Mouse (Mus musculus): ENCODE results near the gene Exoc4.

The Exoc4 gene

DNA sequence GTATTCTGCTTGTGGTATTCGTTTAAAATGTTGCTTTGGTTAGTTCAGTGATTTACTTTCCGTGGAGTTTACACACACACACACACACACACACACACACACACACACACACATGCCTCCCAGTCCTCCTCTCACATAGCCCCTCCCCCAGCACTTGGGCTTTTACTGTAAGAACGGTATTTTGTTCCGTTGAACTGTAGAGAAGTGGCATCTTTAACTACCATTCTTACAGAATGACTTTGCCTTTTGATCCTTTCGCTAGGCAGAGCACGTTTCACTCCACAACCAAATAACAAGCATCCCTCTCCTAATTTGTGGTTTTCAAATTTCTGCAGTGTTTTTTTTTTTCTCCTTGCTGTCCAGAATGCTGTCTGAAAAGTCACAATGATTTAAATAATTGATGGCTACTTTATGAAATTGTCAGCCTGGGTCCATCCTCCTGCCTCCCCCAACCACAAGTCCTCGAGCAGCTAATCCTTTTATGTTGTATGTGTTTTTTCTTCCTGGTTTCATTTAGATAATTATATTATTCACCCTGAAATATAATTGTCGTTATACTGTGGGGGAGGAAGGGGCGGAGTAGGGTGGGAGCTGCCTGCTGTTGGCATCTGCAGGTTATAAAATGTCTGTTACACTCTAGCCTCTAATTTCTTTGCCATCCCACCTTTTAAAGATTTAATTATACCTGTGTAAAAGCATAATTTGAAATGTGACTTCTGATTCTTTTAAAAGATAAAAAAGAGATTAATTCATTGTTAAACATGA lies 523.8 kb downstream of the Exoc4 start:
- DNase-seq, result no peak

GRCm38 (mm10) chr6:33792604-33793003 lies 543.7 kb downstream of the Exoc4 start:
- DNase-seq, result peak; percentile 8

GRCm38 (mm10) chr6:33801254-33801653 lies 552.4 kb downstream of the Exoc4 start:
- no peak for DNase-seq

GRCm38 (mm10) chr6:33803481-33804098 lies 554.7 kb downstream of the Exoc4 start:
- no peak for DNase-seq

GRCm38 (mm10) chr6:33804775-33805174 lies 555.9 kb downstream of the Exoc4 start:
- DNase-seq, result peak; percentile 51

DNA sequence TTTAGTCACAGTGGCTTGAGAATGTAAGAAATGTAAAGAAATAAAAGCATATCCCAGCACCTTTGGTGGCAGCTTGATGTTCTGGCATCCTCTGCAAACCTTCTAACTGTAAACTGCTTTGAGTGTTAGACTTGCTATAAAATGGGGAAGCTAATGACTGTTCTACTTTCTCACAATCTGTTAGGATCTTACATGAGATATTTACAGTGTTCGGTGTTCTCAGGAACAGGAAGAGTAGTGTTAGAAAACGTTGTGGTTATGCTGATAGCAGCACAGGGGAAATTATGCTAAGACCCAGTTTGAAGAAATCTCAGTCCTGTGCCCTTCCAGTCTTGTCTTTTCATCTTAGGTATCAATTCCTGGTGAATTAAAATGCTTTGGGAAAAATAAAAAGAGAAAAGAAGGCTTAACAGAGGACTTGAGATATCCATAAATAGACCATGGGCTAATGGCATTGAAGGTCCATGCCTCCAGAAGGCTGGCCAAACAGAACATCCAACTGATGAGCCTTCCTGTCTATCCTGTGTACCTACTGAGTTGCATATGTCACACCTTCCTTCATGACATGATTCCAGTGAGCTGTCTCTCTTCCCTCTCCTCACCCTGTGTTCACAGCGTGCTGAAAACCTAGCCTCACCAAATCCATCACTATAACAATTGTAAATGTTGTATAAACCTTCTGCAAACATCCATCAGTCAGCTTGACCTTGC lies 557.3 kb downstream of the Exoc4 start:
- no peak for DNase-seq

DNA sequence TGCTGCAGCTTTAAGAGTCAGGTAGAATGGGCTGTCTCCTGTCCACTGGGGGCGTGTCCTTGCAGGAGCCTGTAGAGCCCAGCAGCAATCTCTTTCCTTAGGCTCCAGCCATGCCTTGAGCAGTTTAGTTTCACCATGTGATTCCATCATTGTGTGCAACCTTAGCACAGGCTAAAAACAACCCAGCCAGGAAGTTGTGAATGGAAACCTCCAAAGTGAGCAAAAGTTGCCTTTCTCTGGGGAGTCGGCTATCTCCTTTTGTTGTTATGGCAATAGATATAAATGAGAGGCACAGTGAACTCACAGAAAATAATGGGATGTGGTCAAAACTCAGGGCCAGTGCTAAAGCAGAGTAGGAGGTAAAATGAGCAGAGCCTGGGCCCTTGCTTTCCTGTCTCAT lies 565.5 kb downstream of the Exoc4 start:
- DNase-seq, result no peak

DNA sequence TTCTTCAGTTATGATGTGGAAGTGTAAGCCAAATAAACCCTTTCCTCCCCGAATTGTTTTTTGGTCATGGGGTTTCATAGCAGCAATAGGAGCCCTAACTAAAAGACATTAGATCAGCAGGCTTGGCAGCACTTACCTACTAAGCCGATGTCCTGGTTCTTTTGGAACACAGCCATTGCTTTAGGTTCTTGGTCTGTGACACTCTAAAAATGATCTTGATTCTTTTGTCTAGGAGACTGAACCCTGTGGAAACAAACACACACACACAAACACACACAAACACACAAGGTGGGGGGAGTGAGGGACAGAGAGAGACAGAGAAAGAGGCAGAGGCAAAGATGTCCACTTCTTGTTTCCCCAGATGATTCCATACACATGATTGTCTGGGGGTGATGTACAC lies 574.3 kb downstream of the Exoc4 start:
- DNase-seq, result no peak

- DNase-seq, result peak; percentile 20
These were observed 575.0 kb downstream of the Exoc4 start for GRCm38 (mm10) chr6:33823777-33824302.

GRCm38 (mm10) chr6:33828499-33828898 lies 579.6 kb downstream of the Exoc4 start:
- no peak for DNase-seq

DNA sequence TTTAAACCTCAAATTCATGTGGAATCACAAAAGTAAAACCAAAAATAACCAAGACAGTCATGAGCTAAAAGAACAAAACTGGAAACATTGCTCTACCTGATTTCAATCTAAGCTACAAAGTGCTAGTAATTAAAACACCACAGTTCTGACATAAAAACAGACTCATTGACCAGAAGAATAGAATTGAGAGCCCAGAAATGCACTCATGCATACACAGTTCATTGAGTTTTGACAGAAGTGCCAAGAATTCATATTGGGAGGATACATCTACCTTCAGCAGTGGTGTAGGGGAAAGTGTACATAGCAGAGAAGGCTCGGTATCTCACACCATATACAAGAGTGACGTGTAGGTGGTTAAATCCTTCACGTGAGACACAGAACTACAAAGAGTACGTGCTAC lies 580.4 kb downstream of the Exoc4 start:
- DNase-seq, result no peak

DNA sequence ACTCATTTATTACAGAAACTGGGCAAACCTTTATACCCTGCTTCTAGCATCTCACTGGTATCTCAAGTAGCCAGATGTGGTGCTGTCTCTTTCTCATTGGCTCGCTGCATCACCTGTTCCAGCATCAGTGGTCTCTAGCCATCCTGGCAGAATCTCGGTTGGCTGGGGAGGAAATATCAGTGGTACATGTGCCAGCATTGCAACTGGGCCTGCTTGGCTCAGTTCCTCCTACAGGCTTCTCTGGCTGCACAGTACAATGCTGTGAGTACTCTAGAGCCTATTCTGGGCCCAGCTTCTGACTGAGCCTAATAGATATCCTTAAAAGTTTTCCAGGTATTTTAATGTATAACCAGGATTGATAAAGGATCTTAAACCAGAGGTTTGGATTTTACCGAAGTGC lies 582.4 kb downstream of the Exoc4 start:
- DNase-seq, result no peak

DNA sequence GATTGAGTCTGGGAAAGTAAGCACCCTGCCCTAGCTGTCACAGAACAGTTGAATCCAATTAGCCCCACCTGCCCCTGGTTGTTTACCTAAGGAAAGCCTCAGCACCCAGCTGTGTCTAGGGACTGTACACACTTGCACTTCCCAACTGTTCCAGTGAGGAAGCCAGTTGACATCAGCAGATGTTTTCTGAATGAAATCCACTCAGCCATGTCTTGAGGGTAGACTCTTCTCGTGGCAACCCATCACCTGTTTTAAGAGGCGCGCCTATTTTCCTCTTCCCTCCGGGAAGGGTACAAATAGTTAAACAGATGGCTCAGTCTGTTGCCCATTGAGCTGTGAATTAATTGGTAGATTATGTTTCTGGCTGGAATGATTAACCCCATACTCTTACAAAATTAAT lies 584.1 kb downstream of the Exoc4 start:
- no peak for DNase-seq

DNA sequence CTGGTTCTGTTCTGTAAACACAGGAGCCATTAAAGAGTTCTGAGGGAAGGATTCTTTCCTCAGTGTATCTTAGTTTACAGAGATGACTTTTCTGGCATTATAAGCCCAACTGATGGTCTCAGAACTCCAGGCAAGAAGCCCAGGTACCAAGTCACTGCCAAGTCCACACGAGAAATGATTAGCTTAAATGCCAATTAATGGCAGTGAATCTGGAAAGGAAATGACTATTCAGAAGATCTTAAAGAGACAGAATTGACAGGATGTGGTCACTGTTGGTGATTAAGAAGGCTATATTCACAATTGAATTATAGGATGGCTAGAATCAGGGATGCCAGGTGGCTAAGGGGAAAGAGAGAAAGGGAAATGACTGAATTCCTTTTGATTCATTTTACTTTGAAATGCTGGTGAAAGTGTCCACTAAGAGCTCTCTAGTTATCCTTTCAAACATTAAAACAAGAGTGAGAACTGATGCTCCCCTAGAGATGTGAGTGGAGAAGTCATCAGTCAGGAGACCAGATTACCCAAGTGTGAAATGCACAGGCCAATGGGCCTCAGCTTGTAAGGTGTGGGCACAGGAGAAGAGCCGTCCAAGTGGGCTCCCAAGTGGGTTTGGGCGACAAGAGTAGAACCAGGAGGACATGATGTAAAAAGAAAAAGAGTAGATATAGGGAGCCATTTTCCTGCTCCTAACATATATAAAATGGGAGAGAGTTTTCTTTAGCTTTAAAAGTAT lies 587.3 kb downstream of the Exoc4 start:
- DNase-seq, result no peak

DNA sequence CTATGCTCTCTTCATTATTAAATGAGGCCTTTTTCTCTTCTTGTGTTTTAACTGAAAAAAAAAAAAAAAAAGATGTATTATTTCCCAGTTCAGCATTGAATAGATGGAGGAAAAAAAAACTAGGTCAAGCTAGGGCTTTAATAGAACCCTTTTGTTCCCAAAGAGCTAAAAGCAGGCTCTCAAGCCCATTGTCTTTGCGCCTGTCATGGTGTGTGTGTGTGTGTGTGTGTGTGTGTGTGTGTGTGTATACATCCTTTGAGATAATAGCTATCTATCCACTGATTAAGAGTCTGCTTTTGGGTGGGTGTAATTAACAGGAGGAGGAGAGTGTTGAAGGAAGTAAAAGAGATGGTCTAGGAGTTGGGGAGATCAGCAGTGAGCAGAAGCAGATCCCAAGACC lies 594.0 kb downstream of the Exoc4 start:
- DNase-seq, result no peak

- no peak for DNase-seq
These were observed 610.2 kb downstream of the Exoc4 start for GRCm38 (mm10) chr6:33859049-33859448.

- no peak for DNase-seq
These were observed 616.9 kb downstream of the Exoc4 start for GRCm38 (mm10) chr6:33865752-33866151.

DNA sequence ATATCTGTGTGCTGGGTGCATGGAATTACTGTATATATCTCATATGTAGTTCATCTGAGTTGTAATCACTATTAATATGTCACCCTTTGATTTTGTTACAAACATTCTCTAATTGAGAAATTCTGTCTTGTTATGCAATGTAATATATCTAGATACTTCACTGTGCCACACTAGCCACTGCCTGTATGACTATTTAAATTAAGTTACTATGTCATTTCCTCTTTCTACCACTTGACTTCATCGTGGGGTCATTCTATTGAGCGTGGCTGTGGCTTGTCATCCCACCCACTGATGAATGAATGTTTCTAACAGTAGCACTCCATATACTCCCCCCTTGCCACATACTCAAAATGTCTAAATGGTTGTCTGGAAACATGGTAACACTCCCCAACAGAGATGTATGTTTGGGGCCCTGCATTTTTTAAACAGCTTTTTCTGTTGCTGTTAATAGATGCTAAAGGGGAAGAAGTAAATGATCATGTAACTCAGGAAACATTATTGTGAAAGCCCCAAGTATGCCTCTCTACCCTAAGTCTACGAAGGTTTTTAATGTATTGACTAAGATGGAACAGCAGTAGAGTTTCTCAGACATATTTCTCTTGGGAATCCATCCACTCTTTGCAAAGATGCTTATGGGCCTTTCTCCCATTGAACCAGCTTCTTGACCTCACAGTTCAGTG lies 618.2 kb downstream of the Exoc4 start:
- DNase-seq, result no peak

GRCm38 (mm10) chr6:33869251-33869650 lies 620.4 kb downstream of the Exoc4 start:
- no peak for DNase-seq

DNA sequence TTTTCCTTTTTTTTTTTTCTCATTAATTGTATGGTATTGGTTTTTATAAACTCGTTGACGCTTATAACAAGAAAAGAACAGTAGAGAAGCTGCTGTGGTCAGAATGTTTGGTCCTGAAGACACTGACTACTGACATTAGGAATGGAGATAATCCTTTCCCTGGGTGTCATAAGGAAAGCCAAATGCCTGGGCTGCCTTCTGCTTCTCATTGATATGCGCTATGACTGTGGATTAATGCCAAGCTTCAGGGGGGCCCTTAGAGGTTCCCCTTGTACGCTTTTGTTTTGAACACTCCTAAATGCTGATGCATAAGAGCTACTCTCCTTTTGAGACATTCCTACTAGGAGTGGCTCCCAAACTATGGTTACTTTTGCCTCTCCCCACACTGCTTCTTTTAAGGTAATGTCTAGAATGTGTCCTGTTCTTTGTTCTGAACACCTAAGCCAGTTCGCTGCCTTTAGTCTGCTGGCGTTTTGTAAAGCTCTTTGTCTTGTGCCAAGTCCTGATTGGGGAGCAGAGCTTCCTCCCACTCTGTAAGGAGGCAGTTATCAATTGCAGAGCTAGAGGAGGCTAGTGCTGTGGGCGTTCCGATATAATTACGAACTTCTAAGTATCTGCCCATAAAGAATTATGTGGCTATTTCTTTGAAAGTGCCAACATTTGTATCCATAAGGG lies 621.7 kb downstream of the Exoc4 start:
- DNase-seq, result no peak

DNA sequence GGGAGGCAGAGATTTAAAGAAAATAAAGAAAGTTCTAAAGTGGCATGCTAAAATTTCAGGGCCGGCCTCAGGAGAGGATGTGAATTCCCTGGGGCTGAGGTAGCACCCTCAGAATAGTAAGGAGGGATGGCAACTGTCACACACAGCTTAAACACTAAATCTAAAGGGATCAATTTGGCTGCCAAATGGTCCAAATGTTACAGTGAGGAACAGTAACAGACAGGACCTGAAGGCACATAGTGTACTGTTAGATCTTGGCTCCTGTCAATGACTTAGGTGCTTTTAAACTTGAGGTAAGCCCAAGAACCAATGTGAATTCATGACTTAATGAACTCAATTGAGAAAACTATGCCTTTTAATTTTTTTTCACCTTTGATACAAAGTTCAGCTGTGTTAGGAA lies 622.4 kb downstream of the Exoc4 start:
- no peak for DNase-seq

GRCm38 (mm10) chr6:33872192-33872591 lies 623.3 kb downstream of the Exoc4 start:
- DNase-seq, result no peak
